Comparison of ENCODE assay signal across 14 mouse cellular contexts in the genomic region with DNA sequence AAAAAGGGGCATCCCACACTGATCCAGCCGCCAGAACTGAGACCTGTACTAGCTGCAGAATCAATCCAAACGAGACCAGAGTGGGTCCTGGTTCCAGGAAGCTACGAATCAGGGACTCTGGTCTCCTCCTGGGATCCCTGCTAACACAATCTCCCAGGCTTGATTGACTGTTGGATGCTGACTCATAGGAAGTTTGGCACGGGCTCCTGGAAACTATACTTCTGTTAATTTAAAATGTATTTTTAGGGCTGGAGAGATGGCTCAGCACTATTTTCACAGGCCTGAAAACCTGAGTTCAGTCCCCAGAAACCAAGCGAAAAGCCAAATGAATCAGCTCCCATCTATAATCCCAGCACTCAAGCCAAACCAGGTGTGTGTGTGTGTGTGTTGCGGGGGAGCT.
DNase-seq lines count a peak whose midpoint lies in the region; ATAC-seq lines count a peak whose summit lies in the region.
"Had no signal": no experiment of that assay in that cellular context is flagged by ENCODE, and none has a peak within 500 bp of the region (broad histone marks: within the 10 kb centered on the region; RNA-seq: fewer than 3 reads in every experiment).

No protein-coding gene starts in this region.

- intact Hi-C loops in left cerebral cortex, postnatal 14 days (cut with DNase I), result no loop called here

- DNase-seq in frontal cortex, adult 2 months (ENCODE audit: extremely low spot score in 1 of 2, low spot score in 1 of 2), result peak; percentile 26 to 75
- DNase-seq in frontal cortex, postnatal 25 days (ENCODE audit: low spot score in 2 of 2), result no peak
- DNase-seq in 3T3-L1 (ENCODE audit: low read depth, low spot score), result peak; percentile 95
- DNase-seq in adrenal gland, postnatal 36 days, result peak; percentile 43 to 63
- peak; percentile 62 to 74 for DNase-seq in left cerebral cortex, postnatal 14 days (ENCODE audit: low spot score in 2 of 2)
- DNase-seq in thymus, postnatal 4 days, result no peak
- no peak for DNase-seq in embryo, embryonic 11 days
- DNase-seq: kidney, postnatal 10 days; liver; lung, postnatal 10 days; thymus, adult 18-20 months had no signal

- ATAC-seq in monocyte, adult 5-6 weeks (replicated peaks; ENCODE audit: insufficient number of reproducible peaks, low FRiP score, low TSS enrichment, poor library complexity, severe bottlenecking), result no peak
- ATAC-seq: CD4-positive, CD25-positive, alpha-beta regulatory T cell, adult 4 months; forebrain, embryonic 13.5 days had no signal

Comparison
In these comparisons a context has a peak if more than half of its experiments do, and no peak if none do; other contexts are left out.
1. DNase-seq: peak in frontal cortex, adult 2 months (2 of 2), 3T3-L1 (single experiment), adrenal gland, postnatal 36 days (2 of 2) and left cerebral cortex, postnatal 14 days (2 of 2); none in frontal cortex, postnatal 25 days (0 of 2), thymus, postnatal 4 days (single experiment) and embryo, embryonic 11 days (single experiment).